Mouse (Mus musculus) cerebral cortex, adult 2 months (tissue): ENCODE measurements around the gene Inha.

Source experiments
- WGBS: fragments of 180-500 bp; shearing (Covaris S2); methylation state at CpG from one replicate; pipeline ENCODE4 v1.1.7; 2018; 5-methylcytosine and 5-hydroxymethylcytosine counted together

The Inha gene

GRCm38 (mm10) chr1:75558388-75559178, 51.7 kb downstream of the Inha start:
- 79% methylated on average over 18 of the region's 18 CpGs for WGBS

GRCm38 (mm10) chr1:75559212-75559925, 52.5 kb downstream of the Inha start:
- WGBS = 4% methylated on average over 17 of the region's 17 CpGs
